Mouse (Mus musculus) MEL (cell line): Measurements from ENCODE around the gene Tkt. TPM values are rescaled to one million over a fixed set of nuclear protein-coding genes. Genes with fewer than 3 reads are reported as not detected.

Experiments used
- DNase-seq: peaks from one replicate; pipeline ENCODE4 v3.0.0; 2011; ENCODE audit warnings: low read depth, low spot score
- H3K27ac ChIP-seq: 2 replicates; pipeline ENCODE4 v1.5.1; 2012; ENCODE audit warnings: low read depth, mild to moderate bottlenecking, control low read depth, low read length, moderate library complexity; ENCODE audit not compliant: control insufficient read depth
- H3K27me3 ChIP-seq, 2 experiments: fragments of 150-350 bp in 1 of 2; sonication (generic) in 1 of 2; 2 replicates each; pipeline ENCODE4 v1.6.1; 2012; ENCODE audit warnings: low read length in 2 of 2, mild to moderate bottlenecking in 2 of 2, improper control_type of control experiment in 1 of 2, moderate library complexity in 1 of 2; ENCODE audit not compliant: insufficient read depth in 2 of 2, control insufficient read depth in 1 of 2
- H3K36me3 ChIP-seq, 2 experiments: 2 replicates each; pipeline ENCODE4 v1.6.1; 2012 to 2014; ENCODE audit warnings: low read length in 2 of 2, improper control_type of control experiment in 1 of 2, inconsistent platforms in 1 of 2, mild to moderate bottlenecking in 1 of 2; ENCODE audit not compliant: insufficient read depth in 2 of 2, control insufficient read depth in 1 of 2
- H3K4me1 ChIP-seq, 2 experiments: fragments of 150-350 bp in 1 of 2; sonication (generic) in 1 of 2; 2 replicates each; pipeline ENCODE4 v1.6.1; 2012; ENCODE audit warnings: low read length in 2 of 2, improper control_type of control experiment in 1 of 2, mild to moderate bottlenecking in 1 of 2; ENCODE audit not compliant: insufficient read depth in 2 of 2, control insufficient read depth in 1 of 2
- H3K4me3 ChIP-seq, 2 experiments: fragments of 150-350 bp in 1 of 2; sonication (generic) in 1 of 2; 2 replicates each; pipeline ENCODE4 v1.5.1; 2012; ENCODE audit warnings: low read depth in 2 of 2, low read length in 2 of 2, mild to moderate bottlenecking in 2 of 2, moderate library complexity in 2 of 2, control low read depth in 1 of 2, improper control_type of control experiment in 1 of 2; ENCODE audit not compliant: control insufficient read depth in 1 of 2, insufficient read depth in 1 of 2
- H3K79me2 ChIP-seq: 2 replicates; pipeline ENCODE4 v1.6.1; 2012; ENCODE audit warnings: mild to moderate bottlenecking, low read length, moderate library complexity; ENCODE audit not compliant: control insufficient read depth, poor library complexity, insufficient read depth
- H3K9ac ChIP-seq: 2 replicates; pipeline ENCODE4 v1.6.1; 2012; ENCODE audit warnings: low read depth, mild to moderate bottlenecking, control low read depth, low read length, moderate library complexity; ENCODE audit not compliant: control insufficient read depth, poor library complexity, severe bottlenecking
- H3K9me3 ChIP-seq: fragments of 150-350 bp; sonication (generic); replicated peaks from 2 replicates; pipeline ENCODE4 v1.6.1; 2012; ENCODE audit warnings: mild to moderate bottlenecking, low read length, improper control_type of control experiment, moderate library complexity; ENCODE audit not compliant: insufficient read depth
- CHD1 ChIP-seq: IDR thresholded peaks from 2 replicates; pipeline ENCODE4 v1.6.1; 2012; ENCODE audit warnings: low read depth, mild to moderate bottlenecking, inconsistent platforms, low read length, improper control_type of control experiment
- CHD2 ChIP-seq: IDR thresholded peaks from 2 replicates; pipeline ENCODE4 v1.6.1; 2011; ENCODE audit warnings: low read length, improper control_type of control experiment
- CTCF ChIP-seq, 3 experiments: IDR thresholded peaks in 2 of 3; conservative IDR thresholded peaks in 1 of 3; 2 replicates each; pipeline ENCODE4 v1.5.1; 2011 to 2012; ENCODE audit warnings: low read length in 3 of 3, low read depth in 2 of 3, mild to moderate bottlenecking in 2 of 3, improper control_type of control experiment in 1 of 3, inconsistent platforms in 1 of 3, mixed read lengths in 1 of 3, moderate library complexity in 1 of 3; ENCODE audit not compliant: control insufficient read depth in 1 of 3, insufficient read depth in 1 of 3, poor library complexity in 1 of 3, severe bottlenecking in 1 of 3
- EP300 ChIP-seq, 2 experiments: IDR thresholded peaks; 2 replicates each; pipeline ENCODE4 v1.6.1; 2011; ENCODE audit warnings: improper control_type of control experiment in 2 of 2, low read length in 2 of 2, low read depth in 1 of 2, mild to moderate bottlenecking in 1 of 2
- GABPA ChIP-seq: IDR thresholded peaks from 2 replicates; pipeline ENCODE4 v1.6.1; 2012; ENCODE audit warnings: low read depth, mild to moderate bottlenecking, inconsistent platforms, low read length, improper control_type of control experiment, moderate library complexity
- MEF2A ChIP-seq: IDR thresholded peaks from 2 replicates; pipeline ENCODE4 v1.6.1; 2014; ENCODE audit warnings: low read depth, mild to moderate bottlenecking, inconsistent platforms, low read length, improper control_type of control experiment; ENCODE audit not compliant: poor library complexity, insufficient replicate concordance, severe bottlenecking; ENCODE audit errors: extremely low read depth
- POLR2A ChIP-seq, 2 experiments: IDR thresholded peaks; 2 replicates each; pipeline ENCODE4 v1.6.1; 2011 to 2012; ENCODE audit warnings: low read length in 2 of 2, mild to moderate bottlenecking in 2 of 2, control low read depth in 1 of 2, improper control_type of control experiment in 1 of 2, low read depth in 1 of 2, moderate library complexity in 1 of 2; ENCODE audit not compliant: control insufficient read depth in 1 of 2, insufficient read depth in 1 of 2, poor library complexity in 1 of 2
- POLR2AphosphoS2 ChIP-seq: IDR thresholded peaks from 2 replicates; pipeline ENCODE4 v1.6.1; 2011; ENCODE audit warnings: low read length, improper control_type of control experiment
- POLR2AphosphoS5 ChIP-seq: IDR thresholded peaks from 2 replicates; pipeline ENCODE4 v1.6.1; 2012; ENCODE audit warnings: low read depth, borderline replicate concordance, mild to moderate bottlenecking, inconsistent platforms, low read length, moderate library complexity, mixed read lengths
- RCOR1 ChIP-seq: IDR thresholded peaks from 2 replicates; pipeline ENCODE4 v1.6.1; 2012; ENCODE audit warnings: low read depth, mild to moderate bottlenecking, inconsistent platforms, low read length, improper control_type of control experiment
- TAL1 ChIP-seq: IDR thresholded peaks from 2 replicates; pipeline ENCODE4 v1.6.1; 2012; ENCODE audit warnings: mild to moderate bottlenecking, inconsistent platforms, low read length, moderate library complexity, mixed read lengths
- UBTF ChIP-seq: IDR thresholded peaks from 2 replicates; pipeline ENCODE4 v1.6.1; 2012; ENCODE audit warnings: low read depth, mild to moderate bottlenecking, inconsistent platforms, low read length, improper control_type of control experiment, moderate library complexity, borderline replicate concordance; ENCODE audit not compliant: insufficient read depth
- ZC3H11A ChIP-seq: IDR thresholded peaks from 2 replicates; pipeline ENCODE4 v1.6.1; 2012; ENCODE audit warnings: low read depth, mild to moderate bottlenecking, inconsistent platforms, low read length, improper control_type of control experiment
- ZNF384 ChIP-seq: IDR thresholded peaks from 2 replicates; pipeline ENCODE4 v1.6.1; 2012; ENCODE audit warnings: low read depth, mild to moderate bottlenecking, inconsistent platforms, low read length, improper control_type of control experiment
- polyA plus RNA-seq, 2 experiments: library from polyadenylated mRNA; stranded (reverse) in 1 of 2; unstranded in 1 of 2; fragments of >175 nt in 1 of 2; fragments of >200 nt in 1 of 2; gene quantifications; 2 replicates each; pipeline versions ENCODE4 v1.2.1 to v1.2.4; 2012; ENCODE audit warnings: low replicate concordance in 2 of 2, low read depth in 1 of 2; ENCODE audit not compliant: insufficient read length in 2 of 2, insufficient read depth in 1 of 2, missing spikeins in 1 of 2
- total RNA-seq: library from RNA; depleted of rRNA; stranded (reverse); fragments of 300-350 nt; gene quantifications from 2 replicates; pipeline ENCODE4 v1.2.3, GENCODE M21; 2012

The Tkt gene
- total and polyA plus RNA-seq, 3 experiments: 115 to 1,273 (median 640) TPM

DNA sequence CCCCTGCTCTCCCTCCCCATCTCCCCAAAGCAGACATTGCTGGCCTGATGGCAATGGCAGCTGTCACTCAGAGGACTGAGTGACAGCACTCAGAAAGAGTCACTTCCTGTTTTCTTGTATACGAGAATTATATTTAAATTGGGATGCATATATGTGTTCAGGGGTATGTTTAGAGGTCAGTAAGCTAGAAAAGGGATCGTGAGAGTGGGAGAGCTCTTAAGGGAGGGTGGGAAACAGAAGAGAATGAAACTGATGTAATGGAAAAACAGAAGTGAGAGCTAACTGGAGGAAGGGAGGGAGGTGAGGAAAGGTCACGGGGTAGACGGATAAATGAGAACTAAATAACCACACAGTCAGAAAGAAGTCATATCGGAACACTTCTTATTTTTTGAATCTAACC is 31.0 kb downstream of the Tkt start (continued):
- TF ChIP-seq ZC3H11A (no peak), POLR2A (IDR thresholded peaks at IDR 0.05; ENCODE audit: control insufficient read depth in 1 of 2, insufficient read depth in 1 of 2, low read depth in 1 of 2, low read length in 2 of 2, poor library complexity in 1 of 2) (no peak)

DNA sequence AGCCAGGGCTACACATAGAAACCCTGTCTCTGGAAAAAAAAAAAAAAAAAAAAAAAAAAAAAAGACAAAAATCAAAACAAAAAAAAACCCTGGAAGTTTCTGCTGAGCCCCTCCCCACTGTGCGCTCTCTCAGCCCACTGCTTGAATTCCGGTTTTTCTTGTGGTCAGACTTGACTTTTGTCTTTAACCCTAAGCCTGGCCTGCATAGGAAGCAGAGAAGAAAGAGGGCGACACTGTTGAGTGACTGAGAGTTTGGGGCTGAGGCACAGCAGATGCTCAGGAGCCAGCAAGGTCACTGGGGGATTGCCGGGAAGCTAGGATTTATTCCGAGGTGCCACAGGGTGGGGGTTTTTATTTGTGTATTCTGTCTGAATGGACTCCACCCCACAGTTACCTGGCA is 31.7 kb downstream of the Tkt start:
- Histone ChIP-seq H3K27me3 (no peaks in the 10 kb centered on the region), H3K4me3 (peak overlapping the region in 1 of 2 experiments; percentile 31; a peak in 1 of 4 replicates), H3K9ac (peak overlapping the region; percentile 42), H3K36me3 (peaks cover 0 to 36% of the 10 kb centered on the region in 2 experiments; a peak in 2 of 4 replicates), H3K79me2 (no peaks in the 10 kb centered on the region; the same call in 1 of the 2 replicates), H3K4me1 (peaks cover 31 to 48% of the 10 kb centered on the region in 2 experiments), H3K9me3 (no peaks in the 10 kb centered on the region), H3K27ac (peak overlapping the region; percentile 66)
- DNase-seq: no peak
- no peak for TF ChIP-seq MEF2A
- TF ChIP-seq ZNF384: peak; percentile 69
- TF ChIP-seq TAL1: no peak

- no peak for TF ChIP-seq CHD1
- no peak for TF ChIP-seq POLR2AphosphoS2
- no peak for TF ChIP-seq MEF2A
- TF ChIP-seq POLR2AphosphoS5: no peak
- no peak for TF ChIP-seq GABPA
- TF ChIP-seq CTCF (IDR thresholded peaks at IDR 0.05 in 2 of 3, conservative IDR thresholded peaks at IDR 0.05 in 1 of 3; ENCODE audit: control insufficient read depth in 1 of 3, insufficient read depth in 1 of 3, low read depth in 2 of 3, low read length in 3 of 3, poor library complexity in 1 of 3, severe bottlenecking in 1 of 3): no peak
- TF ChIP-seq EP300 (IDR thresholded peaks at IDR 0.05; ENCODE audit: low read depth in 1 of 2, low read length in 2 of 2): no peak
- TF ChIP-seq UBTF: no peak
- TF ChIP-seq CHD2: no peak
- TF ChIP-seq RCOR1: no peak
These were observed 33.1 kb downstream of the Tkt start for GRCm38 (mm10) chr14:30581238-30581637.

More at GRCm38 (mm10) chr14:30581238-30581637, 33.1 kb downstream of the Tkt start:
- Histone ChIP-seq H3K79me2 (no peaks in the 10 kb centered on the region; the same call in 1 of the 2 replicates), H3K27me3 (no peaks in the 10 kb centered on the region), H3K9me3 (no peaks in the 10 kb centered on the region), H3K27ac (no peak overlapping the region), H3K4me3 (no peak overlapping the region), H3K36me3 (peaks cover 0 to 23% of the 10 kb centered on the region in 2 experiments; a peak in 2 of 4 replicates), H3K9ac (no peak overlapping the region), H3K4me1 (peaks cover 18 to 35% of the 10 kb centered on the region in 2 experiments)
- DNase-seq: no peak
